Mouse (Mus musculus) limb, embryonic 10.5 days (tissue): ENCODE results near the gene Speg. TPM values are rescaled to one million over a fixed set of nuclear protein-coding genes. Genes with fewer than 3 reads are reported as not detected.

Experiments used
- DNase-seq: peaks from one replicate; pipeline ENCODE4 v3.0.0-alpha.2; 2017; ENCODE audit warnings: low spot score
- H3K27ac ChIP-seq: fragments of 300-500 bp; sonication (generic); 2 replicates; pipeline ENCODE4 v1.5.1; 2016; ENCODE audit warnings: mild to moderate bottlenecking
- H3K27me3 ChIP-seq: fragments of 300-500 bp; sonication (generic); 2 replicates; pipeline ENCODE4 v1.6.1; 2016; ENCODE audit warnings: low read depth, mild to moderate bottlenecking; ENCODE audit not compliant: poor library complexity, severe bottlenecking
- H3K36me3 ChIP-seq: fragments of 300-500 bp; sonication (generic); 2 replicates; pipeline ENCODE4 v1.6.1; 2016; ENCODE audit warnings: mild to moderate bottlenecking, moderate library complexity
- H3K4me1 ChIP-seq: fragments of 300-500 bp; sonication (generic); 2 replicates; pipeline ENCODE4 v1.6.1; 2016
- H3K4me3 ChIP-seq: fragments of 300-500 bp; sonication (generic); 2 replicates; pipeline ENCODE4 v1.5.1; 2016; ENCODE audit warnings: mild to moderate bottlenecking, moderate library complexity
- H3K9me3 ChIP-seq: fragments of 300-500 bp; sonication (generic); replicated peaks from 2 replicates; pipeline ENCODE4 v1.6.1; 2016; ENCODE audit warnings: mild to moderate bottlenecking
- WGBS: fragments of 180-500 bp; shearing (Covaris S2); methylation state at CpG from one replicate; pipeline ENCODE4 v1.1.7; 2016; 5-methylcytosine and 5-hydroxymethylcytosine counted together
- polyA plus RNA-seq: library from polyadenylated mRNA; unstranded; fragments of >200 nt; fragmentation: Nextera tagmentation; extraction: Ambion mirVana; gene quantifications from 2 replicates; pipeline ENCODE4 v1.2.1, GENCODE M21; 2016

Speg gene
- polyA plus RNA-seq, 1 experiment from 2014 or later: 49.6 TPM

GRCm38 (mm10) chr1:75387929-75388897, 13.1 kb downstream of the Speg start:
- peak; percentile 65 for DNase-seq
- Histone ChIP-seq H3K4me3 (peak overlapping the region; percentile 46), H3K4me1 (peaks cover 61% of the 10 kb centered on the region), H3K36me3 (peaks cover 34% of the 10 kb centered on the region), H3K9me3 (no peaks in the 10 kb centered on the region), H3K27me3 (peaks cover 64% of the 10 kb centered on the region), H3K27ac (peak overlapping the region; percentile 66)
- WGBS: 5% methylated on average over 94 of the region's 94 CpGs

GRCm38 (mm10) chr1:75388898-75389515, 13.9 kb downstream of the Speg start:
- Histone ChIP-seq H3K27ac (peak overlapping the region; percentile 66), H3K36me3 (peaks cover 34% of the 10 kb centered on the region), H3K4me1 (peaks cover 60% of the 10 kb centered on the region), H3K4me3 (peak overlapping the region; percentile 46), H3K27me3 (peaks cover 64% of the 10 kb centered on the region), H3K9me3 (no peaks in the 10 kb centered on the region)
- WGBS: 24% methylated on average over 23 of the region's 23 CpGs
- DNase-seq: peak; percentile 55

- Histone ChIP-seq H3K4me1 (peaks cover 24% of the 10 kb centered on the region), H3K27ac (peak overlapping the region; percentile 46; the same call in 1 of the 2 replicates), H3K9me3 (no peaks in the 10 kb centered on the region), H3K36me3 (peaks cover 39% of the 10 kb centered on the region), H3K27me3 (peaks cover 27% of the 10 kb centered on the region), H3K4me3 (no peak overlapping the region)
- WGBS: 77% methylated on average over 9 of the region's 9 CpGs
- no peak for DNase-seq
Measured at GRCm38 (mm10) chr1:75393139-75393538, 18.0 kb downstream of the Speg start.

- Histone ChIP-seq H3K9me3 (no peaks in the 10 kb centered on the region), H3K4me3 (no peak overlapping the region), H3K27ac (no peak overlapping the region), H3K36me3 (peaks cover 37% of the 10 kb centered on the region), H3K27me3 (peaks cover 20% of the 10 kb centered on the region), H3K4me1 (peaks cover 24% of the 10 kb centered on the region)
- WGBS: 89% methylated on average over 3 of the region's 3 CpGs
- no peak for DNase-seq
Measured at GRCm38 (mm10) chr1:75393846-75394245, 18.7 kb downstream of the Speg start.

GRCm38 (mm10) chr1:75398761-75399402, 23.8 kb downstream of the Speg start:
- peak; percentile 82 for DNase-seq
- Histone ChIP-seq H3K27me3 (no peaks in the 10 kb centered on the region), H3K27ac (peak overlapping the region; percentile 89), H3K9me3 (no peaks in the 10 kb centered on the region), H3K4me3 (peak overlapping the region; percentile 45), H3K36me3 (peaks cover 48% of the 10 kb centered on the region), H3K4me1 (peaks cover 36% of the 10 kb centered on the region)
- 7% methylated on average over 9 of the region's 9 CpGs for WGBS

GRCm38 (mm10) chr1:75399755-75400492, 24.8 kb downstream of the Speg start:
- peaks cover 40% of the 10 kb centered on the region for H3K4me1 ChIP-seq
- H3K36me3 ChIP-seq: peaks cover 57% of the 10 kb centered on the region
- H3K4me3 ChIP-seq: peak overlapping the region; percentile 45
- H3K27ac ChIP-seq: peak overlapping the region; percentile 89
- H3K9me3 ChIP-seq: no peaks in the 10 kb centered on the region
- no peaks in the 10 kb centered on the region for H3K27me3 ChIP-seq
- peak; percentile 86 for DNase-seq
- 5% methylated on average over 15 of the region's 15 CpGs for WGBS

- H3K9me3 ChIP-seq: no peaks in the 10 kb centered on the region
- 34% methylated on average over 6 of the region's 6 CpGs for WGBS
Measured at GRCm38 (mm10) chr1:75400493-75401115, 25.5 kb downstream of the Speg start.

GRCm38 (mm10) chr1:75405547-75405946, 30.4 kb downstream of the Speg start:
- H3K4me3 ChIP-seq: no peak overlapping the region

More at GRCm38 (mm10) chr1:75400493-75401115, 25.5 kb downstream of the Speg start:
- peak overlapping the region; percentile 89 for H3K27ac ChIP-seq
- H3K4me1 ChIP-seq: peaks cover 40% of the 10 kb centered on the region
- H3K4me3 ChIP-seq: peak overlapping the region; percentile 45
- no peaks in the 10 kb centered on the region for H3K27me3 ChIP-seq
- no peak for DNase-seq
- peaks cover 57% of the 10 kb centered on the region for H3K36me3 ChIP-seq

GRCm38 (mm10) chr1:75406173-75406572, 31.1 kb downstream of the Speg start:
- Histone ChIP-seq H3K27ac (no peak overlapping the region), H3K27me3 (no peaks in the 10 kb centered on the region), H3K4me1 (peaks cover 8% of the 10 kb centered on the region), H3K4me3 (no peak overlapping the region), H3K9me3 (no peaks in the 10 kb centered on the region), H3K36me3 (peaks cover 76% of the 10 kb centered on the region)
- WGBS: 94% methylated on average over 15 of the region's 15 CpGs
- DNase-seq: no peak

More at GRCm38 (mm10) chr1:75405547-75405946, 30.4 kb downstream of the Speg start:
- Histone ChIP-seq H3K36me3 (peaks cover 80% of the 10 kb centered on the region), H3K27me3 (no peaks in the 10 kb centered on the region), H3K27ac (no peak overlapping the region), H3K4me1 (peaks cover 14% of the 10 kb centered on the region), H3K9me3 (no peaks in the 10 kb centered on the region)
- no peak for DNase-seq
- WGBS: 84% methylated on average over 3 of the region's 3 CpGs

GRCm38 (mm10) chr1:75407056-75407455, 32.0 kb downstream of the Speg start:
- 0 out of 2 replicates have a peak, but pooled peaks cover 3% of the 10 kb centered on the region for H3K4me1 ChIP-seq
- no peaks in the 10 kb centered on the region for H3K27me3 ChIP-seq
- 95% methylated on average over 9 of the region's 9 CpGs for WGBS
- H3K9me3 ChIP-seq: no peaks in the 10 kb centered on the region
- no peak overlapping the region; the same call in 1 of the 2 replicates for H3K27ac ChIP-seq
- peaks cover 67% of the 10 kb centered on the region for H3K36me3 ChIP-seq
- DNase-seq: no peak
- H3K4me3 ChIP-seq: no peak overlapping the region

GRCm38 (mm10) chr1:75408210-75408609, 33.1 kb downstream of the Speg start:
- Histone ChIP-seq H3K27ac (no peak overlapping the region), H3K36me3 (peaks cover 56% of the 10 kb centered on the region), H3K4me1 (peaks cover 7% of the 10 kb centered on the region), H3K9me3 (no peaks in the 10 kb centered on the region), H3K27me3 (no peaks in the 10 kb centered on the region), H3K4me3 (no peak overlapping the region)
- WGBS: 82% methylated on average over 4 of the region's 4 CpGs
- DNase-seq: no peak

- no peaks in the 10 kb centered on the region for H3K9me3 ChIP-seq
- WGBS: 92% methylated on average over 7 of the region's 7 CpGs
- H3K4me1 ChIP-seq: peaks cover 10% of the 10 kb centered on the region
- H3K27me3 ChIP-seq: no peaks in the 10 kb centered on the region
- 0 out of 2 replicates have a peak overlapping the region, but pooled peaks have one; percentile 11 for H3K27ac ChIP-seq
- no peak overlapping the region for H3K4me3 ChIP-seq
- no peak for DNase-seq
- peaks cover 48% of the 10 kb centered on the region for H3K36me3 ChIP-seq
Measured at GRCm38 (mm10) chr1:75409950-75410349, 34.9 kb downstream of the Speg start.
